Mouse (Mus musculus) heart, embryonic 14.5 days (tissue): Measurements from ENCODE around the gene Macf1. TPM values are rescaled to one million over a fixed set of nuclear protein-coding genes. Genes with fewer than 3 reads are reported as not detected.
"Not testable (repeated sequence)": the region's sequence is repeated elsewhere in the genome, so short reads cannot be mapped to it uniquely, and the experiment has no call there.

ENCODE experiments used
- ATAC-seq: fragments of 200-750 bp; cut with Nextera tagmentation; 2 replicates; pipeline ENCODE4 v1.8.0; 2017; ENCODE audit warnings: low read depth, moderate TSS enrichment; ENCODE audit not compliant: insufficient number of reproducible peaks, insufficient read depth, low FRiP score
- H3K27ac ChIP-seq, 2 experiments: fragments of 200-500 bp in 1 of 2; fragments of 300-500 bp in 1 of 2; sonication (generic) in 1 of 2; replicated peaks in 1 of 2; 2 replicates each; pipeline ENCODE4 v1.5.1; 2012 to 2014; ENCODE audit warnings: low read depth in 2 of 2, low read length in 2 of 2, control low read depth in 1 of 2, mild to moderate bottlenecking in 1 of 2, mixed read lengths in 1 of 2; ENCODE audit not compliant: control insufficient read depth in 1 of 2, insufficient read depth in 1 of 2
- H3K27me3 ChIP-seq: fragments of 300-500 bp; sonication (generic); 2 replicates; pipeline ENCODE4 v1.6.1; 2014; ENCODE audit warnings: mild to moderate bottlenecking, low read length, control low read depth; ENCODE audit not compliant: control insufficient read depth, insufficient read depth
- H3K36me3 ChIP-seq: fragments of 300-500 bp; sonication (generic); 2 replicates; pipeline ENCODE4 v1.6.1; 2014; ENCODE audit warnings: mild to moderate bottlenecking, control low read depth, low read length, mixed read lengths; ENCODE audit not compliant: control insufficient read depth, insufficient read depth
- H3K4me1 ChIP-seq, 2 experiments: fragments of 200-500 bp in 1 of 2; fragments of 300-500 bp in 1 of 2; sonication (generic) in 1 of 2; 2 replicates each; pipeline ENCODE4 v1.6.1; 2012 to 2014; ENCODE audit warnings: low read length in 2 of 2, control low read depth in 1 of 2, mixed read lengths in 1 of 2; ENCODE audit not compliant: control insufficient read depth in 2 of 2, insufficient read depth in 2 of 2
- H3K4me2 ChIP-seq: fragments of 300-500 bp; sonication (generic); 2 replicates; pipeline ENCODE4 v1.6.1; 2014; ENCODE audit warnings: mild to moderate bottlenecking, low read length
- H3K4me3 ChIP-seq, 2 experiments: fragments of 200-500 bp in 1 of 2; fragments of 300-500 bp in 1 of 2; sonication (generic) in 1 of 2; 2 replicates each; pipeline ENCODE4 v1.5.1; 2012 to 2014; ENCODE audit warnings: low read length in 2 of 2, mild to moderate bottlenecking in 2 of 2, control low read depth in 1 of 2, low read depth in 1 of 2, moderate library complexity in 1 of 2; ENCODE audit not compliant: control insufficient read depth in 1 of 2, insufficient read depth in 1 of 2
- H3K9ac ChIP-seq: fragments of 300-500 bp; sonication (generic); 2 replicates; pipeline ENCODE4 v1.6.1; 2014; ENCODE audit warnings: mild to moderate bottlenecking, low read length
- H3K9me3 ChIP-seq: fragments of 300-500 bp; sonication (generic); 2 replicates; pipeline ENCODE4 v1.6.1; 2016; ENCODE audit warnings: low read length, control low read depth; ENCODE audit not compliant: control insufficient read depth
- WGBS: fragments of 180-500 bp; shearing (Covaris S2); extraction: QIAGEN DNeasy Blood & Tissue Kit; methylation state at CpG from one replicate; pipeline ENCODE4 v1.1.7; 2014; 5-methylcytosine and 5-hydroxymethylcytosine counted together
- polyA plus RNA-seq: library from polyadenylated mRNA; unstranded; fragments of >200 nt; fragmentation: Nextera tagmentation; extraction: Ambion mirVana; gene quantifications from 2 replicates; pipeline ENCODE4 v1.2.1, GENCODE M21; 2014

Gene Macf1
- polyA plus RNA-seq, 1 experiment from 2014 or later, result 107 TPM

DNA sequence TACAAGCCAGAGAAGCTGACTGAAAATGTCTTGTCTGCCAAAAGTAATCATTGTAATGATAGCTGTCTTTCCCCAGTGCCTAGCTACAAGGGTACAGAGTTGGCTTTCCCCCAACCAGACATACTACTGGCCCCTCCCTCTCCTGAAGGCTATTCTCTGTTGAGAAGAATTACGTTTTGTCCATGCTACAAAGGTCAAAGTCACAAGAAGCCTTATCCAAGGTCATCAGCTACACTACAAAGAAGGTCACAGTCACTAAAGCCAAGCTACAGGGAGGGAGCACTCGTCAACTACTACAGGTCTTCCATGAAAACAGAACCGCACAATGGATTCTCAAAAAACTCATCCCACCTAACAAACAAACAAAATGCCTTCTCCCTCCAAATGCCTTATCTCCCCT, 49.7 kb downstream of the Macf1 start:
- H3K27ac ChIP-seq, result peak overlapping the region; percentile 63 to 85
- 59% methylated on average over 3 of the region's 3 CpGs for WGBS
- ATAC-seq, result no peak
- H3K27me3 ChIP-seq, result no peaks in the 10 kb centered on the region
- H3K4me2 ChIP-seq, result no peak overlapping the region
- no peaks in the 10 kb centered on the region for H3K9me3 ChIP-seq
- H3K9ac ChIP-seq, result no peak overlapping the region
- H3K4me1 ChIP-seq, result peaks cover 8 to 16% of the 10 kb centered on the region in 2 experiments
- no peaks in the 10 kb centered on the region for H3K36me3 ChIP-seq
- H3K4me3 ChIP-seq, result no peak overlapping the region

- WGBS, result 69% methylated on average over 4 of the region's 4 CpGs
- no peaks in the 10 kb centered on the region for H3K27me3 ChIP-seq
- ATAC-seq, result no peak
Measured at GRCm38 (mm10) chr4:123633874-123634273, 50.3 kb downstream of the Macf1 start.

DNA sequence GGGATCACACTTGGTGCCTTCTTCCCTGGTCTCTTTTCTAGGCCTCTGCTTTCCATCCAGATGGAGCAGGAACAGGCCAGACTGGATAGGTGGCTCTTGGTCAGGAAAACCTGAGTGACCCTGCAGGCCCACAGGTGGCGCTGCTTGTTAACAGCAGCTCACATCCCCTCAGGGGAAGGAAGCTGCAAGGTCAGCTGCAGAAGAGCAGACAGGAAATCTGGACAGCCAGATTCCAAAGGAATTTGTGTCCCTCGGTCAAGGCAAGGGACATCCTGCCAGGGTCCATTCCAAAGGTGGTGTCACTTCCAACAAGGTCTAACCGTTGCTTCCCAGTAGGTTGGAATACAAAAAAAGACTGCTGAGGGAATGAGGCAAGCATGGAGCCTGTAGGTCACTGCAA, 50.8 kb downstream of the Macf1 start:
- 14% methylated on average over 3 of the region's 3 CpGs for WGBS
- Histone ChIP-seq H3K27ac (peak overlapping the region; percentile 63 to 85), H3K4me1 (peaks cover 8 to 16% of the 10 kb centered on the region in 2 experiments), H3K36me3 (no peaks in the 10 kb centered on the region), H3K9ac (peak overlapping the region; percentile 31; the same call in 1 of the 2 replicates), H3K4me2 (no peak overlapping the region), H3K9me3 (no peaks in the 10 kb centered on the region), H3K4me3 (no peak overlapping the region), H3K27me3 (no peaks in the 10 kb centered on the region)
- peak; percentile 68 for ATAC-seq

More at GRCm38 (mm10) chr4:123633874-123634273, 50.3 kb downstream of the Macf1 start:
- Histone ChIP-seq H3K4me2 (no peak overlapping the region), H3K4me1 (peaks cover 8 to 16% of the 10 kb centered on the region in 2 experiments), H3K4me3 (no peak overlapping the region), H3K36me3 (no peaks in the 10 kb centered on the region), H3K9me3 (no peaks in the 10 kb centered on the region), H3K27ac (peak overlapping the region; percentile 63 to 85), H3K9ac (peak overlapping the region; percentile 31; the same call in 1 of the 2 replicates)

DNA sequence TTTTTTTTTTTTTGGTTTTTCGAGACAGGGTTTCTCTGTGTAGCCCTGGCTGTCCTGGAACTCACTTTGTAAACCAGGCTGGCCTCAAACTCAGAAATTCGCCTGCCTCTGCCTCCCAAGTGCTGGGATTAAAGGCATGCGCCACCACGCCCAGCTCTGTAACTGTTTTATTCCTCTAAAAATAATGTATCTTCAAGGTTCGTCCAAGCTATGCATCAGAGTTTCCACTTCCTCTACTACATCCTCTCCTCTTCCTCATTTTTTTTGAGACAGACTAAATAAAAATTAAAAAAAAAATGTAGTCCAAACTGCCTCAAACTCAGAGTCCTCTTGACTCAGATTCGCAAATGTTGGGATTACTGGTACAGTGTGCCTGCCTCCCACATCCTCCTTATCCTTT, 52.0 kb downstream of the Macf1 start:
- not testable (repeated sequence) for H3K36me3 ChIP-seq, H3K4me3 ChIP-seq, H3K9ac ChIP-seq, ATAC-seq, H3K27me3 ChIP-seq, H3K27ac ChIP-seq, H3K4me2 ChIP-seq, H3K9me3 ChIP-seq
- H3K4me1 ChIP-seq, result peaks cover 8 to 16% of the 10 kb centered on the region in 2 experiments
- 75% methylated on average over 5 of the region's 6 CpGs for WGBS

DNA sequence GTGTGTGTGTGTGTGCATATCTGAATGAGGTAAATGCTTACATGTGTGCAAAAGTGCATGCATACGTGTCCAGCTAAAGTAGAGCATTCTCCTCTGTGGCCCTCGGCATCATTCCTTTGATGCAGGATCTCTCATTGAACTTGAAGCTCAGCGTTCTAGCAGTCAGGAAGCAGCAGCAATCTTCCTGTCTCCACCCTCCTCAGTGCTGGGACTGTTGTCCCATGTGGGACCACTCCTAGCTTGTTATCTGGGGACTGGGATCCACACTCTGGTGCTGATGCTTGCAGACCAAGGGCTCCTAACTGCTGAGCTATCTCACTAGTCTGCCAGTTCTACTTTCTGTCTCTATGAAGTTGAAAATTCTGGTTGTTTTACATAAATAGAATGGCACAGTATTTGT, 52.5 kb downstream of the Macf1 start:
- Histone ChIP-seq H3K4me3 (no peak overlapping the region), H3K27ac (no peak overlapping the region), H3K9me3 (no peaks in the 10 kb centered on the region), H3K4me2 (no peak overlapping the region), H3K9ac (no peak overlapping the region), H3K36me3 (no peaks in the 10 kb centered on the region), H3K4me1 (peaks cover 8 to 16% of the 10 kb centered on the region in 2 experiments), H3K27me3 (no peaks in the 10 kb centered on the region)
- no peak for ATAC-seq
- whole genome bisulfite sequencing, result 75% methylated on average over 3 of the region's 3 CpGs

- Histone ChIP-seq H3K36me3 (no peaks in the 10 kb centered on the region), H3K27me3 (no peaks in the 10 kb centered on the region), H3K4me3 (no peak overlapping the region), H3K9me3 (no peaks in the 10 kb centered on the region), H3K27ac (no peak overlapping the region), H3K4me1 (peaks cover 14 to 29% of the 10 kb centered on the region in 2 experiments), H3K9ac (no peak overlapping the region), H3K4me2 (no peak overlapping the region)
- ATAC-seq, result no peak
- 71% methylated on average over 5 of the region's 5 CpGs for WGBS
Measured at GRCm38 (mm10) chr4:123627683-123628082, 56.5 kb downstream of the Macf1 start.

DNA sequence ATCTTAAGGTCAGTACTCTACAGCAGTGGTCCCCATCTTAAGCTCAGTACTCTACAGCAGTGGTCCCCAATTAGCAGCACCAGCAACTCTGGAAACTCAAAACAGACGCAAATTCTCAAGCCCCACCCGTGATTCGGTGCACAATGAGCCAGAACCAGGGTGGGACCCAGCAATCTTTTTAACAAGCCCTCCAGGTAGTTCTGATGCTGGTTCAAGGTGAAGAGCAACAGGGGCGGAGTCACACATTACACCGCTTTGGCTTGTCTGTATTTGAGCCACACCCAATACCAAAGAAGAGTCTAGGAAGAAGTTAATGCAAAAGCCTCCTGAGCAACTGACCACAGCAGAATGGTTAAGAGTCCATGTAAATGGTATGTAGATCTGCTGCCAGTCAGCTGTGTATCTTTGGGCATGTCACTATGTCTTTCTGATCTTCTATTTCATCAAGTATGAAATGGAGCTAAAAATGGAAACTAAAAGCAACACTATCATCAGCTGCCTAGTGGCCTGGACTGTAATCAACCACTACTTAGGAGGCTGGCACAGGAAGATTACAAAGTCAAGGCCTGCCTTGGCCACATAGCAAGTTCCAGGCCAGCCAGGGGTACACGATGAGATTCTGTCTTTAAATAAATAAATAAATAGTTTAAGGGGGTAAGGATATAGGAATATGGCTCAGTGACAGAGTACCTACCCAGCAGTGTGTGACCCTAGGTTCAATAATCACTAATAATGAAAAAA, 58.7 kb downstream of the Macf1 start:
- Histone ChIP-seq H3K36me3 (no peaks in the 10 kb centered on the region), H3K27ac (peak overlapping the region; percentile 14 to 84; a peak in 3 of 4 replicates), H3K27me3 (no peaks in the 10 kb centered on the region), H3K9me3 (no peaks in the 10 kb centered on the region), H3K4me2 (no peak overlapping the region), H3K9ac (no peak overlapping the region), H3K4me1 (peaks cover 16 to 38% of the 10 kb centered on the region in 2 experiments), H3K4me3 (no peak overlapping the region)
- WGBS, result 60% methylated on average over 6 of the region's 6 CpGs
- no peak for ATAC-seq
